Mouse (Mus musculus) thymus, adult 2 months (tissue): Measurements from ENCODE around the gene Prex1. TPM values are rescaled to one million over a fixed set of nuclear protein-coding genes. Genes with fewer than 3 reads are reported as not detected.
A peak's percentile ranks its signal among the peaks of the same experiment; 100 is the strongest.

Source experiments
- DNase-seq: peaks from one replicate; pipeline ENCODE4 v3.0.0; 2021
- H3K27ac ChIP-seq: fragments of 200-500 bp; 2 replicates; pipeline ENCODE4 v1.5.1; 2012; ENCODE audit warnings: low read length, control low read depth; ENCODE audit not compliant: control insufficient read depth, insufficient read depth
- H3K27me3 ChIP-seq: fragments of 200-500 bp; 2 replicates; pipeline ENCODE4 v1.6.1; 2012; ENCODE audit warnings: mild to moderate bottlenecking, low read length, moderate library complexity, mixed read lengths; ENCODE audit not compliant: control insufficient read depth, insufficient read depth
- H3K36me3 ChIP-seq: fragments of 200-500 bp; 2 replicates; pipeline ENCODE4 v1.6.1; 2012; ENCODE audit warnings: mild to moderate bottlenecking, low read length, moderate library complexity; ENCODE audit not compliant: control insufficient read depth, insufficient read depth
- H3K4me1 ChIP-seq: fragments of 200-500 bp; replicated peaks from 2 replicates; pipeline ENCODE4 v1.6.1; 2012; ENCODE audit warnings: low read length; ENCODE audit not compliant: control insufficient read depth, insufficient read depth
- H3K4me3 ChIP-seq: fragments of 200-500 bp; 2 replicates; pipeline ENCODE4 v1.5.1; 2012; ENCODE audit warnings: mild to moderate bottlenecking, low read length, control low read depth, moderate library complexity; ENCODE audit not compliant: control insufficient read depth, insufficient read depth
- CTCF ChIP-seq: fragments of 200-500 bp; IDR thresholded peaks from 2 replicates; pipeline ENCODE4 v1.5.1; 2012; ENCODE audit warnings: mild to moderate bottlenecking, control low read depth, low read length, moderate library complexity, borderline replicate concordance; ENCODE audit not compliant: control insufficient read depth, poor library complexity, insufficient read depth; ENCODE audit errors: extremely low read depth
- POLR2A ChIP-seq: fragments of 200-500 bp; IDR thresholded peaks from 2 replicates; pipeline ENCODE4 v1.6.1; 2012; ENCODE audit warnings: mild to moderate bottlenecking, low read length, control low read depth, moderate library complexity; ENCODE audit not compliant: control insufficient read depth, poor library complexity, insufficient read depth; ENCODE audit errors: extremely low read depth
- WGBS: fragments of 180-500 bp; shearing (Covaris S2); methylation state at CpG from one replicate; pipeline ENCODE4 v1.1.7; 2018; 5-methylcytosine and 5-hydroxymethylcytosine counted together
- polyA plus RNA-seq: library from polyadenylated mRNA; depleted of rRNA; stranded (reverse); fragments of >200 nt; gene quantifications from 2 replicates; pipeline ENCODE4 v1.2.3, GENCODE M21; 2012

Gene Prex1
- polyA plus RNA-seq, 1 experiment: 264 TPM

GRCm38 (mm10) chr2:166651317-166652030, 62.2 kb downstream of the Prex1 start:
- 55% methylated on average over 10 of the region's 10 CpGs for WGBS
- no peaks in the 10 kb centered on the region for H3K27me3 ChIP-seq
- H3K4me1 ChIP-seq: peaks cover 90% of the 10 kb centered on the region
- TF ChIP-seq CTCF (no peak), POLR2A (no peak)
- DNase-seq: peak; percentile 46
- H3K4me3 ChIP-seq: no peak overlapping the region
- H3K27ac ChIP-seq: peak overlapping the region; percentile 90
- H3K36me3 ChIP-seq: no peaks in the 10 kb centered on the region

- H3K36me3 ChIP-seq: no peaks in the 10 kb centered on the region
- H3K4me1 ChIP-seq: peaks cover 84% of the 10 kb centered on the region
- H3K27me3 ChIP-seq: no peaks in the 10 kb centered on the region
- peak; percentile 74 for DNase-seq
- 33% methylated on average over 9 of the region's 9 CpGs for WGBS
- H3K27ac ChIP-seq: peak overlapping the region; percentile 90
- TF ChIP-seq CTCF (no peak), POLR2A (0 out of 2 replicates have a peak, but pooled peaks have one; percentile 32)
- no peak overlapping the region for H3K4me3 ChIP-seq
Observed at GRCm38 (mm10) chr2:166650414-166650813, 63.2 kb downstream of the Prex1 start.

- Histone ChIP-seq H3K4me3 (no peak overlapping the region), H3K27me3 (no peaks in the 10 kb centered on the region), H3K4me1 (peaks cover 65% of the 10 kb centered on the region), H3K36me3 (peaks cover 10% of the 10 kb centered on the region; the same call in 1 of the 2 replicates), H3K27ac (peak overlapping the region; percentile 89)
- TF ChIP-seq CTCF: no peak
- no peak for TF ChIP-seq POLR2A
- DNase-seq: no peak
- WGBS: 43% methylated on average over 7 of the region's 7 CpGs
Observed at GRCm38 (mm10) chr2:166647242-166647641, 66.4 kb downstream of the Prex1 start.

GRCm38 (mm10) chr2:166646434-166647088, 67.1 kb downstream of the Prex1 start:
- no peaks in the 10 kb centered on the region for H3K27me3 ChIP-seq
- DNase-seq: peak; percentile 56
- H3K36me3 ChIP-seq: peaks cover 11% of the 10 kb centered on the region; the same call in 1 of the 2 replicates
- no peak overlapping the region for H3K4me3 ChIP-seq
- H3K27ac ChIP-seq: peak overlapping the region; percentile 89
- TF ChIP-seq CTCF: peak; percentile 47; the same call in 1 of the 2 replicates
- TF ChIP-seq POLR2A: no peak
- H3K4me1 ChIP-seq: peaks cover 61% of the 10 kb centered on the region
- WGBS: 54% methylated on average over 12 of the region's 12 CpGs

- 89% methylated on average over 11 of the region's 11 CpGs for WGBS
- DNase-seq: no peak
- Histone ChIP-seq H3K36me3 (peaks cover 20% of the 10 kb centered on the region), H3K27me3 (no peaks in the 10 kb centered on the region), H3K4me1 (peaks cover 54% of the 10 kb centered on the region), H3K27ac (no peak overlapping the region), H3K4me3 (no peak overlapping the region)
- no peak for TF ChIP-seq POLR2A
- no peak for TF ChIP-seq CTCF
Observed at GRCm38 (mm10) chr2:166644816-166645215, 68.8 kb downstream of the Prex1 start.

- DNase-seq: peak; percentile 71
- H3K27me3 ChIP-seq: no peaks in the 10 kb centered on the region
- no peak; the same call in 1 of the 2 replicates for TF ChIP-seq CTCF
- no peak for TF ChIP-seq POLR2A
- H3K27ac ChIP-seq: peak overlapping the region; percentile 39; the same call in 1 of the 2 replicates
- H3K36me3 ChIP-seq: peaks cover 25% of the 10 kb centered on the region
- H3K4me1 ChIP-seq: peaks cover 53% of the 10 kb centered on the region
- no peak overlapping the region for H3K4me3 ChIP-seq
- WGBS: 71% methylated on average over 8 of the region's 8 CpGs
Observed at GRCm38 (mm10) chr2:166642581-166642987, 71.0 kb downstream of the Prex1 start.
